Comparison of ENCODE assay signal across 23 mouse cellular contexts in genomic region chr9:104182328-104182727, GRCm38 (mm10). TPM values are rescaled to one million over a fixed set of nuclear protein-coding genes. Genes with fewer than 3 reads are reported as not detected.
DNase-seq lines count a peak whose midpoint lies in the region; ATAC-seq and TF ChIP-seq lines count a peak whose summit lies in the region.
"Had no signal": no experiment of that assay in that cellular context is flagged by ENCODE, and none has a peak within 500 bp of the region (broad histone marks: within the 10 kb centered on the region; RNA-seq: fewer than 3 reads in every experiment).

No protein-coding gene starts in this region.

- H3K4me1 ChIP-seq in forebrain, embryonic 11.5 days (replicated peaks; ENCODE audit: control insufficient read depth, insufficient read depth, low read length): no peaks in the 10 kb centered on the region
- H3K4me1 ChIP-seq in forebrain, embryonic 13.5 days: peaks cover 4% of the 10 kb centered on the region; the same call in 1 of the 2 replicates
- H3K4me1 ChIP-seq: forebrain, embryonic 15.5 days; heart, embryonic 13.5 days had no signal

- TF ChIP-seq POLR2A in brain, embryonic 14.5 days (IDR thresholded peaks at IDR 0.05; ENCODE audit: borderline replicate concordance, extremely low read depth, insufficient read depth, insufficient read length, poor library complexity, severe bottlenecking): no peak

- peak; percentile 51 for ATAC-seq in forebrain, embryonic 11.5 days (replicated peaks; ENCODE audit: low FRiP score)
- ATAC-seq in forebrain, embryonic 13.5 days: no peak
- ATAC-seq: forebrain, embryonic 15.5 days; Patski had no signal

- H3K36me3 ChIP-seq in forebrain, embryonic 11.5 days (ENCODE audit: control insufficient read depth, insufficient read depth, low read length): peaks cover 2% of the 10 kb centered on the region; the same call in 1 of the 2 replicates
- H3K36me3 ChIP-seq in forebrain, embryonic 13.5 days (ENCODE audit: poor library complexity, severe bottlenecking): peaks cover 79% of the 10 kb centered on the region

- no peak overlapping the region for H3K4me3 ChIP-seq in forebrain, embryonic 11.5 days (ENCODE audit: low read depth, low read length)
- no peak overlapping the region for H3K4me3 ChIP-seq in forebrain, embryonic 13.5 days
- H3K4me3 ChIP-seq in left cerebral cortex, adult 2 months: no peak overlapping the region
- H3K4me3 ChIP-seq: forebrain, embryonic 15.5 days; heart, embryonic 13.5 days had no signal

- no peak for TF ChIP-seq CTCF in left cerebral cortex, adult 2 months (IDR thresholded peaks at IDR 0.05)
- TF ChIP-seq CTCF in brain, embryonic 14.5 days (IDR thresholded peaks at IDR 0.05; ENCODE audit: borderline replicate concordance, extremely low read depth, insufficient read depth, insufficient read length): no peak

- H3K4me2 ChIP-seq in forebrain, embryonic 11.5 days (ENCODE audit: low read depth, low read length, severe bottlenecking): no peak overlapping the region
- H3K4me2 ChIP-seq in forebrain, embryonic 13.5 days: no peak overlapping the region
- H3K4me2 ChIP-seq: forebrain, embryonic 15.5 days; heart, embryonic 13.5 days; hindbrain, embryonic 14.5 days had no signal

- intact Hi-C loops in left cerebral cortex, adult 2 months (cut with DNase I): no loop called here

- WGBS in forebrain, embryonic 11.5 days: 43% methylated on average over 5 of the region's 5 CpGs
- WGBS in forebrain, embryonic 13.5 days: 21% methylated on average over 5 of the region's 5 CpGs

- no peaks in the 10 kb centered on the region for H3K27me3 ChIP-seq in forebrain, embryonic 11.5 days (ENCODE audit: control insufficient read depth, insufficient read depth, low read length)
- no peaks in the 10 kb centered on the region for H3K27me3 ChIP-seq in forebrain, embryonic 13.5 days
- H3K27me3 ChIP-seq: CH12.LX; forebrain, embryonic 15.5 days; heart, embryonic 13.5 days; Patski had no signal

- H3K27ac ChIP-seq in forebrain, embryonic 11.5 days (ENCODE audit: low read depth, low read length): no peak overlapping the region
- H3K27ac ChIP-seq in forebrain, embryonic 13.5 days: no peak overlapping the region
- H3K27ac ChIP-seq in left cerebral cortex, adult 2 months: peak overlapping the region; percentile 21; the same call in 1 of the 2 replicates
- H3K27ac ChIP-seq: forebrain, embryonic 15.5 days; heart, embryonic 13.5 days; hindbrain, embryonic 14.5 days; kidney, postnatal 0 days had no signal

- H3K9me3 ChIP-seq in forebrain, embryonic 11.5 days (ENCODE audit: control insufficient read depth, low read length): no peaks in the 10 kb centered on the region
- H3K9me3 ChIP-seq in forebrain, embryonic 13.5 days (replicated peaks): no peaks in the 10 kb centered on the region
- H3K9me3 ChIP-seq: forebrain, embryonic 15.5 days; G1E; heart, embryonic 13.5 days had no signal

- H3K9ac ChIP-seq in forebrain, embryonic 11.5 days (ENCODE audit: low read length): no peak overlapping the region
- H3K9ac ChIP-seq in forebrain, embryonic 13.5 days: no peak overlapping the region
- H3K9ac ChIP-seq: forebrain, embryonic 15.5 days; heart, embryonic 13.5 days; hindbrain, embryonic 14.5 days had no signal

- DNase-seq in forebrain, embryonic 11.5 days (ENCODE audit: low spot score): no peak
- DNase-seq in left cerebral cortex, adult 2 months (ENCODE audit: extremely low spot score in 1 of 2, low spot score in 2 of 2): no peak
- DNase-seq in left cerebral cortex, adult 11 months (ENCODE audit: low spot score): no peak
- peak; percentile 11 for DNase-seq in brain, embryonic 14.5 days (ENCODE audit: low read depth)
- peak; percentile 11 to 20 for DNase-seq in cerebellum, postnatal 14 days
- DNase-seq in testis, postnatal 14 days (ENCODE audit: low spot score): no peak
- DNase-seq: B cell, adult 2 months; gastrocnemius, postnatal 14 days; heart, adult 18-20 months; heart, postnatal 14 days; kidney, adult 2 months; lung, postnatal 4 days; thymus, postnatal 4 days had no signal

RNA-seq across cellular contexts. Expression of gene Ackr4, which starts 55.6 kb away (rescaled TPM):
- 0.64 and 0.68 TPM in 2 replicates for polyA plus RNA-seq in forebrain, embryonic 11.5 days (2014; fragmentation: Nextera tagmentation; extraction: Ambion mirVana)
- 0.36 and 0.47 TPM in 2 replicates for polyA plus RNA-seq in forebrain, embryonic 13.5 days (2015; fragmentation: Nextera tagmentation; extraction: Ambion mirVana)
- total RNA-seq in left cerebral cortex, adult 2 months (2021): under 1 TPM in 1 of 2 experiments, not detected in 1; 0.20 TPM
- polyA plus RNA-seq in brain, embryonic 14.5 days (2012; rRNA removed): 0.25 and 0.78 TPM in 2 replicates
- total RNA-seq: adrenal gland, adult 18-20 months; monocyte, adult 5-6 weeks had no signal
- polyA plus RNA-seq: G1E had no signal

Comparison
In these comparisons a context has a peak if more than half of its experiments do, and no peak if none do; other contexts are left out.
1. DNase-seq: peak in brain, embryonic 14.5 days (single experiment) and cerebellum, postnatal 14 days (2 of 2); none in forebrain, embryonic 11.5 days (single experiment), left cerebral cortex, adult 2 months (0 of 2), left cerebral cortex, adult 11 months (single experiment) and testis, postnatal 14 days (single experiment).